Mouse (Mus musculus): ENCODE measurements at regions not wholly inside any gene's neighbourhood (a gene's known extent, or its start where the extent isn't known, plus 50 kb on each side); places are given as distances from the start of the nearest gene placed in this dataset.

DNA sequence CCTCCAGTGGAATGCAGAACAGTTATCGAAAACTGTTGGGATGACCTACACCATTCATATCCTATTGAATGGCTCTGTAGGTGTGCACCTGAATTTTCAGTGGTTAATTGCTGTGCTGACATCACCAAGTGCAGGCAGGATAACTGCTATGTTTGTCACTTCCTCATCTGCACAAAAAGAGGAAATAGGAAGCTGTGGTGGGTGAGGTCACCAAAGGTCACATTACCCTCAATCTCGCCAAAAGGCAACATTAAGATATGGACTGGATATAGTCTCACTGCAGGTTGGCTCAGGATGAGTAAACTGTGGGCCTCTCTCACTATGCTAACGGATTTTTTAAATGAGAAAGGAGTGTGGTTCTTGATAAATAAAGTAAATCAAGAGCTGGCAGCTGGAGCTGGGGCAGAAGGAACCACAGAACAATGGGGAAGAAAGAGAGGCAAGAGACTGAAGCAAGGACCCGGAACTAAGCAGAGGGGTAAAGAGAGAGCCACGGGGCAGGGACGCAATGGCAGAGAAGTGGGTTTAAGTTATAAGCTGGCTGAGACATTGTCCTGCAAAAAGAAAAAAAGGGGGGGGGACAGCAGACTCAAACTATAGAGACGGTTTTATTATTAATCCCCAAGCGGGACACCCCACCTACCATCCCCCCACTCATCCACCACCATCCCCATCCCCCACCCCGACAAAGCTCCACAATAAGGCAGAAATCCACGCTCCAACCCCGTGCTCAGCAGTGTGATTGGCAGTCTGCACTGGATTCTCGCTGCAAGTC is 109.6 kb upstream of the Zdhhc25 start:
- TF ChIP-seq CTCF (conservative IDR thresholded peaks at IDR 0.05; ENCODE audit: low read length), result no peak
- TF ChIP-seq POU5F1 (IDR thresholded peaks at IDR 0.05; ENCODE audit: borderline replicate concordance, low read length), result no peak
- no peak for TF ChIP-seq NANOG (IDR thresholded peaks at IDR 0.05; ENCODE audit: borderline replicate concordance, low read length)
